Mouse (Mus musculus) midbrain, embryonic 16.5 days (tissue): ENCODE measurements at regions not wholly inside any gene's neighbourhood (a gene's known extent, or its start where the extent isn't known, plus 50 kb on each side); places are given as distances from the start of the nearest gene placed in this dataset.

Experiments used
- ATAC-seq: fragments of 200-750 bp; cut with Nextera tagmentation; 2 replicates; pipeline ENCODE4 v1.8.0; 2017; ENCODE audit warnings: moderate TSS enrichment
- H3K27ac ChIP-seq: fragments of 300-500 bp; sonication (generic); 2 replicates; pipeline ENCODE4 v1.5.1; 2014; ENCODE audit warnings: mild to moderate bottlenecking, low read length, mixed read lengths
- H3K27me3 ChIP-seq: fragments of 300-500 bp; sonication (generic); 2 replicates; pipeline ENCODE4 v1.6.1; 2014; ENCODE audit warnings: low read depth, low read length, mixed read lengths; ENCODE audit not compliant: control insufficient read depth, insufficient read depth
- H3K36me3 ChIP-seq: fragments of 300-500 bp; sonication (generic); 2 replicates; pipeline ENCODE4 v1.6.1; 2014; ENCODE audit warnings: mild to moderate bottlenecking, low read length, moderate library complexity, mixed read lengths; ENCODE audit not compliant: control insufficient read depth, insufficient read depth
- H3K4me1 ChIP-seq: fragments of 300-500 bp; sonication (generic); 2 replicates; pipeline ENCODE4 v1.6.1; 2014; ENCODE audit warnings: mild to moderate bottlenecking, low read length, mixed read lengths; ENCODE audit not compliant: control insufficient read depth, insufficient read depth
- H3K4me2 ChIP-seq: fragments of 300-500 bp; sonication (generic); 2 replicates; pipeline ENCODE4 v1.6.1; 2014; ENCODE audit warnings: mild to moderate bottlenecking, low read length, mixed read lengths
- H3K4me3 ChIP-seq: fragments of 300-500 bp; sonication (generic); 2 replicates; pipeline ENCODE4 v1.5.1; 2014; ENCODE audit warnings: low read depth, mild to moderate bottlenecking, low read length, moderate library complexity, mixed read lengths
- H3K9ac ChIP-seq: fragments of 300-500 bp; sonication (generic); 2 replicates; pipeline ENCODE4 v1.6.1; 2014; ENCODE audit warnings: low read depth, low read length, mixed read lengths
- H3K9me3 ChIP-seq: fragments of 300-500 bp; sonication (generic); replicated peaks from 2 replicates; pipeline ENCODE4 v1.6.1; 2014; ENCODE audit warnings: mild to moderate bottlenecking, low read length, mixed read lengths; ENCODE audit not compliant: control insufficient read depth, poor library complexity, severe bottlenecking
- WGBS: fragments of 180-500 bp; shearing (Covaris S2); extraction: QIAGEN DNeasy Blood & Tissue Kit; methylation state at CpG from one replicate; pipeline ENCODE4 v1.1.7; 2014; 5-methylcytosine and 5-hydroxymethylcytosine counted together

- 88% methylated on average over 2 of the region's 2 CpGs for WGBS
- H3K4me1 ChIP-seq = no peaks in the 10 kb centered on the region
- no peak overlapping the region for H3K9ac ChIP-seq
- no peaks in the 10 kb centered on the region for H3K36me3 ChIP-seq
- H3K27ac ChIP-seq = no peak overlapping the region
- no peak overlapping the region for H3K4me2 ChIP-seq
- no peak overlapping the region for H3K4me3 ChIP-seq
- no peaks in the 10 kb centered on the region for H3K9me3 ChIP-seq
- ATAC-seq = no peak
- H3K27me3 ChIP-seq = no peaks in the 10 kb centered on the region
Measured at GRCm38 (mm10) chr13:90584766-90585165, 320.4 kb downstream of the Atp6ap1l start.

- 93% methylated on average over 2 of the region's 2 CpGs for WGBS
Measured at GRCm38 (mm10) chr13:90575371-90575770, 329.8 kb downstream of the Atp6ap1l start.

GRCm38 (mm10) chr13:90572580-90572979, 332.6 kb downstream of the Atp6ap1l start:
- no peak for ATAC-seq
- Histone ChIP-seq H3K4me1 (no peaks in the 10 kb centered on the region), H3K9ac (no peak overlapping the region), H3K4me2 (no peak overlapping the region), H3K36me3 (no peaks in the 10 kb centered on the region), H3K4me3 (no peak overlapping the region), H3K9me3 (no peaks in the 10 kb centered on the region), H3K27ac (no peak overlapping the region), H3K27me3 (no peaks in the 10 kb centered on the region)
- 88% methylated on average over 2 of the region's 2 CpGs for WGBS

More at GRCm38 (mm10) chr13:90575371-90575770, 329.8 kb downstream of the Atp6ap1l start:
- Histone ChIP-seq H3K27me3 (no peaks in the 10 kb centered on the region), H3K4me2 (no peak overlapping the region), H3K4me3 (no peak overlapping the region), H3K9me3 (no peaks in the 10 kb centered on the region), H3K36me3 (no peaks in the 10 kb centered on the region), H3K9ac (no peak overlapping the region), H3K27ac (no peak overlapping the region), H3K4me1 (no peaks in the 10 kb centered on the region)
- no peak for ATAC-seq

- no peak overlapping the region for H3K4me3 ChIP-seq
- H3K4me1 ChIP-seq = no peaks in the 10 kb centered on the region
- H3K36me3 ChIP-seq = no peaks in the 10 kb centered on the region
- no peak overlapping the region for H3K4me2 ChIP-seq
- H3K9me3 ChIP-seq = no peaks in the 10 kb centered on the region
- no peak overlapping the region for H3K27ac ChIP-seq
- 93% methylated on average over 1 of the region's 1 CpGs for WGBS
- no peak for ATAC-seq
- H3K27me3 ChIP-seq = no peaks in the 10 kb centered on the region
- H3K9ac ChIP-seq = no peak overlapping the region
Measured at GRCm38 (mm10) chr13:90563183-90563840, 341.8 kb downstream of the Atp6ap1l start.

- Histone ChIP-seq H3K9ac (no peak overlapping the region), H3K27me3 (no peaks in the 10 kb centered on the region), H3K4me2 (no peak overlapping the region), H3K4me1 (no peaks in the 10 kb centered on the region), H3K36me3 (no peaks in the 10 kb centered on the region), H3K4me3 (no peak overlapping the region), H3K9me3 (no peaks in the 10 kb centered on the region), H3K27ac (no peak overlapping the region)
- WGBS = 81% methylated on average over 1 of the region's 1 CpGs
- no peak for ATAC-seq
Measured at GRCm38 (mm10) chr13:90560095-90560494, 345.1 kb downstream of the Atp6ap1l start.

- Histone ChIP-seq H3K4me1 (no peaks in the 10 kb centered on the region), H3K36me3 (no peaks in the 10 kb centered on the region), H3K9me3 (no peaks in the 10 kb centered on the region), H3K4me2 (no peak overlapping the region), H3K27ac (no peak overlapping the region), H3K9ac (no peak overlapping the region), H3K27me3 (no peaks in the 10 kb centered on the region), H3K4me3 (no peak overlapping the region)
- WGBS = 90% methylated on average over 2 of the region's 2 CpGs
- no peak for ATAC-seq
Measured at GRCm38 (mm10) chr13:90559481-90559880, 345.7 kb downstream of the Atp6ap1l start.

GRCm38 (mm10) chr13:90551166-90551565, 354.0 kb downstream of the Atp6ap1l start:
- 92% methylated on average over 2 of the region's 2 CpGs for WGBS
- no peak for ATAC-seq
- no peaks in the 10 kb centered on the region for H3K9me3 ChIP-seq
- H3K9ac ChIP-seq = no peak overlapping the region
- no peaks in the 10 kb centered on the region for H3K27me3 ChIP-seq
- H3K4me3 ChIP-seq = no peak overlapping the region
- H3K27ac ChIP-seq = no peak overlapping the region
- H3K4me2 ChIP-seq = no peak overlapping the region
- H3K4me1 ChIP-seq = no peaks in the 10 kb centered on the region
- H3K36me3 ChIP-seq = no peaks in the 10 kb centered on the region

GRCm38 (mm10) chr13:90546288-90547035, 358.7 kb downstream of the Atp6ap1l start:
- H3K4me2 ChIP-seq = no peak overlapping the region
- 57% methylated on average over 1 of the region's 1 CpGs for WGBS
- no peak for ATAC-seq
- H3K4me3 ChIP-seq = no peak overlapping the region
- H3K36me3 ChIP-seq = no peaks in the 10 kb centered on the region
- no peaks in the 10 kb centered on the region for H3K4me1 ChIP-seq
- no peak overlapping the region for H3K9ac ChIP-seq
- H3K9me3 ChIP-seq = no peaks in the 10 kb centered on the region
- H3K27ac ChIP-seq = no peak overlapping the region
- H3K27me3 ChIP-seq = no peaks in the 10 kb centered on the region

- H3K4me1 ChIP-seq = no peaks in the 10 kb centered on the region
- no peak overlapping the region for H3K4me2 ChIP-seq
- H3K27ac ChIP-seq = no peak overlapping the region
- no peak overlapping the region for H3K4me3 ChIP-seq
- no peak for ATAC-seq
- no peaks in the 10 kb centered on the region for H3K9me3 ChIP-seq
- H3K36me3 ChIP-seq = no peaks in the 10 kb centered on the region
- H3K27me3 ChIP-seq = no peaks in the 10 kb centered on the region
- no peak overlapping the region for H3K9ac ChIP-seq
Measured at GRCm38 (mm10) chr13:90545816-90546215, 359.3 kb downstream of the Atp6ap1l start.
